Mouse (Mus musculus) kidney, embryonic 16.5 days (tissue): ENCODE measurements at regions not wholly inside any gene's neighbourhood (a gene's known extent, or its start where the extent isn't known, plus 50 kb on each side); places are given as distances from the start of the nearest gene placed in this dataset.
A peak's percentile ranks its signal among the peaks of the same experiment; 100 is the strongest.

Source experiments
- ATAC-seq: fragments of 200-750 bp; cut with Nextera tagmentation; 2 replicates; pipeline ENCODE4 v1.8.0; 2017; ENCODE audit warnings: moderate TSS enrichment; ENCODE audit not compliant: low FRiP score, low TSS enrichment
- H3K27ac ChIP-seq: fragments of 300-500 bp; sonication (generic); 2 replicates; pipeline ENCODE4 v1.5.1; 2014; ENCODE audit warnings: low read length
- H3K27me3 ChIP-seq: fragments of 300-500 bp; sonication (generic); 2 replicates; pipeline ENCODE4 v1.6.1; 2014; ENCODE audit warnings: low read length, control low read depth, mixed read lengths; ENCODE audit not compliant: insufficient read depth
- H3K36me3 ChIP-seq: fragments of 300-500 bp; sonication (generic); 2 replicates; pipeline ENCODE4 v1.6.1; 2014; ENCODE audit warnings: low read length, control low read depth, mixed read lengths; ENCODE audit not compliant: insufficient read depth
- H3K4me1 ChIP-seq: fragments of 300-500 bp; sonication (generic); 2 replicates; pipeline ENCODE4 v1.6.1; 2014; ENCODE audit warnings: low read length, control low read depth, mixed read lengths; ENCODE audit not compliant: insufficient read depth
- H3K4me2 ChIP-seq: fragments of 300-500 bp; sonication (generic); replicated peaks from 2 replicates; pipeline ENCODE4 v1.6.1; 2014; ENCODE audit warnings: low read depth, low read length
- H3K4me3 ChIP-seq: fragments of 300-500 bp; sonication (generic); 2 replicates; pipeline ENCODE4 v1.5.1; 2014; ENCODE audit warnings: mild to moderate bottlenecking, low read length
- H3K9ac ChIP-seq: fragments of 300-500 bp; sonication (generic); replicated peaks from 2 replicates; pipeline ENCODE4 v1.6.1; 2014; ENCODE audit warnings: low read length
- H3K9me3 ChIP-seq: fragments of 300-500 bp; sonication (generic); 2 replicates; pipeline ENCODE4 v1.6.1; 2016; ENCODE audit warnings: low read length, control low read depth
- WGBS: fragments of 180-500 bp; shearing (Covaris S2); extraction: QIAGEN DNeasy Blood & Tissue Kit; methylation state at CpG from one replicate; pipeline ENCODE4 v1.1.7; 2014; 5-methylcytosine and 5-hydroxymethylcytosine counted together

DNA sequence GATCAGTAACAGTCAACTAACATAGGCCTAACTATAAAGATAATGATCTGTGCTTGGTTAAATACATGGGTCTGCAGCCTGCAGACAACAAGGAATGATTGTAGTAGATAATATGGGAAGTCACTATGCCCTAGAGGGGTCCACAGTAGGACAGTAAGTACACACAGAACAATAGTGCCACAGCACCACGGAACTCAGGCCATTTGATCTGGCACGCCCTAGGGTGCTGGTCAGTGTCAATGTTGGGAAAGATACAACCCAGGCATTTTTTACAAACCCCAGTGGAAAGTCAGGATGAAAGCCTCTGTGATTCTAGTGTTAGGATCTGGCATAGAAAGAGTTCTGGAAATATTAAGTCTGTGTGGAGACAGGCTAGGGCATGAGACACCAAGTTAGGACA, 144.4 kb downstream of the Adamts15 start:
- Histone ChIP-seq H3K27ac (no peak overlapping the region), H3K4me1 (0 out of 2 replicates have a peak, but pooled peaks cover 4% of the 10 kb centered on the region), H3K9ac (no peak overlapping the region), H3K36me3 (no peaks in the 10 kb centered on the region), H3K4me2 (no peak overlapping the region), H3K4me3 (no peak overlapping the region), H3K27me3 (no peaks in the 10 kb centered on the region), H3K9me3 (peaks cover 9% of the 10 kb centered on the region; the same call in 1 of the 2 replicates)
- WGBS, result 89% methylated on average over 2 of the region's 2 CpGs
- ATAC-seq, result no peak

DNA sequence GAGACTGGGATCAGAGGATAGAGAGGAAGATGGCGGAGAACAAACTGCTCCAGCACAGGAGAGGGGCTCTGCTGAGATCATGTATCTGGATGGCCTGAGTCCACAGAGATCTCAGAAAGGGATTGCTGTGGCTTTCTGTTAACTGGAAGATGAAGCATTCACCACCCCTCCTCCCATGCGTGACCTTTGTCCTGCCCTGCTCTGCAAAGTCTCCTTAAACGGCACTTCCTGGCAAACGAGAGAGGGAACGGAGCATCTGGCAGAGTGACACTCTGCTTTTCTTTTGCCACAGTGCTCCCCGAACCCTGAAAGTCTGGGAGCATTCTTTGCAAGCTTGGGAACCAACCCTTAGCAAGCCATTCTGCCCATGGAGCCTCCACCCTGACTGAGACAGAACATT, 147.1 kb downstream of the Adamts15 start:
- Histone ChIP-seq H3K36me3 (no peaks in the 10 kb centered on the region), H3K4me1 (peaks cover 5% of the 10 kb centered on the region; the same call in 1 of the 2 replicates), H3K4me2 (no peak overlapping the region), H3K27me3 (no peaks in the 10 kb centered on the region), H3K9me3 (peaks cover 9% of the 10 kb centered on the region; the same call in 1 of the 2 replicates), H3K27ac (no peak overlapping the region), H3K9ac (no peak overlapping the region), H3K4me3 (no peak overlapping the region)
- no peak for ATAC-seq
- WGBS, result 44% methylated on average over 6 of the region's 6 CpGs

DNA sequence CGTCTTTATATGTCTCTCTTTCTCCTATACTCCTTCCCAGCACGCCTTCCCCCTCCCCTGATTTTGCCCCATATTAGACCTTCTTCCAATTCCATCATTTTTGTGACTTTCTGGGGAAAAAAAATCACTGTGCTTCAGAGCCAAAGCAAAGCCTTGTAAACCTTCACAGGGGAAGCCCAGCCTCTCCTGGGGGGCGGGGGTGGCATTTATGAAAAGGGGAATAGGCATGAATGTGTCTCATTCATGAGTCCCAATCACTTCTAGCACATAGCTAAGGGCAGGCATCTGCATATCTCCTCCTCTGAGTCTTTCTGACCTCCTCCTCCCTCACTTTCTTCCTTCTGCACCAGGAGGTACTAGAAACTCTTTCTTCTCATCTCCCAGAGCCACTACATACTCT, 149.8 kb downstream of the Adamts15 start:
- no peak overlapping the region for H3K9ac ChIP-seq
- no peaks in the 10 kb centered on the region for H3K27me3 ChIP-seq
- H3K27ac ChIP-seq, result no peak overlapping the region
- H3K36me3 ChIP-seq, result no peaks in the 10 kb centered on the region
- ATAC-seq, result no peak
- H3K4me2 ChIP-seq, result no peak overlapping the region
- peaks cover 9% of the 10 kb centered on the region; the same call in 1 of the 2 replicates for H3K9me3 ChIP-seq
- H3K4me3 ChIP-seq, result no peak overlapping the region
- WGBS, result 69% methylated on average over 3 of the region's 3 CpGs
- H3K4me1 ChIP-seq, result peaks cover 12% of the 10 kb centered on the region; the same call in 1 of the 2 replicates

DNA sequence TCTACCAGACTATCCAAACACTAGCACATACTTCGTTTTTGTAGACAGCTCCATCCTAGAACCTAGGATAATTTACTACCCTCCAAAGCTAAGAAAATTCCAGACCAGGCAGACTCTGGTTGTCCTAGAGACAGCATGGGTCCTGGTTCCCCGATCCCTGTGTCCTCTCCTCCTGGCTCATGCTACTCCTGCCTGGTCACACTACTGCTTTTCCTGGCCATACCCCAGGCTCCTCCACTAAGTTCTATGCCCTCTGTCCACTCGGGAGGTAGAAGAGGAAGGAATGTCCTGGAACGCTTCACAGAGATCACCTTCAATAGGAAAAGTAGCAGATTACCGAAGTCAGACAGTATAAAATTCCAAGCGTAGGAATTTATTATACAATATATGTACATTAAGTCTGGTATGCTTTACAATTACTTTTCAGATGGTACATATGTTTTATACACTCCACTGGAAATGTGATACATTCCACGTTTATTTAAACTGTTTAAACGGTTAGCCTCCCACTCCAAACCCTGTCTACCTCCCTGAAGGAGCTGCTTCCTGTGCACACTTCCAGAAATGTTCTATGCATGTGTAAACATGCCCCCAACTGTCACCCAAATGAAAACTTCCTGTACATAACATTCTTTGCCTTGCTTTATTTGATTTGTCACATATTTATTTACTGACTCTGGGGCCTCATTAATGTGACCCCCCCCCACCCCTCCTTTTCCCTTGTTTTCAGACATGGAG, 151.6 kb downstream of the Adamts15 start:
- H3K27me3 ChIP-seq, result no peaks in the 10 kb centered on the region
- H3K9ac ChIP-seq, result no peak overlapping the region
- peaks cover 12% of the 10 kb centered on the region; the same call in 1 of the 2 replicates for H3K4me1 ChIP-seq
- no peak overlapping the region for H3K4me2 ChIP-seq
- ATAC-seq, result no peak
- peaks cover 9% of the 10 kb centered on the region; the same call in 1 of the 2 replicates for H3K9me3 ChIP-seq
- no peak overlapping the region for H3K27ac ChIP-seq
- 46% methylated on average over 8 of the region's 8 CpGs for WGBS
- H3K4me3 ChIP-seq, result no peak overlapping the region
- H3K36me3 ChIP-seq, result no peaks in the 10 kb centered on the region

DNA sequence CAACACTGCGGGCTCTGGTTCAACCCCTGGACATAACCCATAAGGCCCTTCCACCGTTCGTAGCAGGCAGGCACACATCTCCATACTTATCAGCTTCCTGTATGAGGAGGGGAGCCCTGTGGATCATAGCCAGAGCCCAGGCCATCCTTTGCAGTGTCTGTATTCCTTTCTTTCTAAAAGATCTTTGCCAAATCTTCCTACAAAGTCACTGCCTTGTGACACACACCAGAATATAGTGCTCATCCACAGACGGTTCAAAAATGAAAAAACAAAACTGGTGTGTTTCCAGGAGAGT, 152.9 kb downstream of the Adamts15 start:
- ATAC-seq, result no peak
- Histone ChIP-seq H3K9me3 (peaks cover 9% of the 10 kb centered on the region; the same call in 1 of the 2 replicates), H3K27me3 (no peaks in the 10 kb centered on the region), H3K4me1 (peaks cover 8% of the 10 kb centered on the region; the same call in 1 of the 2 replicates), H3K4me2 (no peak overlapping the region), H3K4me3 (no peak overlapping the region), H3K9ac (no peak overlapping the region), H3K27ac (no peak overlapping the region), H3K36me3 (no peaks in the 10 kb centered on the region)
- WGBS, result 54% methylated on average over 4 of the region's 4 CpGs

DNA sequence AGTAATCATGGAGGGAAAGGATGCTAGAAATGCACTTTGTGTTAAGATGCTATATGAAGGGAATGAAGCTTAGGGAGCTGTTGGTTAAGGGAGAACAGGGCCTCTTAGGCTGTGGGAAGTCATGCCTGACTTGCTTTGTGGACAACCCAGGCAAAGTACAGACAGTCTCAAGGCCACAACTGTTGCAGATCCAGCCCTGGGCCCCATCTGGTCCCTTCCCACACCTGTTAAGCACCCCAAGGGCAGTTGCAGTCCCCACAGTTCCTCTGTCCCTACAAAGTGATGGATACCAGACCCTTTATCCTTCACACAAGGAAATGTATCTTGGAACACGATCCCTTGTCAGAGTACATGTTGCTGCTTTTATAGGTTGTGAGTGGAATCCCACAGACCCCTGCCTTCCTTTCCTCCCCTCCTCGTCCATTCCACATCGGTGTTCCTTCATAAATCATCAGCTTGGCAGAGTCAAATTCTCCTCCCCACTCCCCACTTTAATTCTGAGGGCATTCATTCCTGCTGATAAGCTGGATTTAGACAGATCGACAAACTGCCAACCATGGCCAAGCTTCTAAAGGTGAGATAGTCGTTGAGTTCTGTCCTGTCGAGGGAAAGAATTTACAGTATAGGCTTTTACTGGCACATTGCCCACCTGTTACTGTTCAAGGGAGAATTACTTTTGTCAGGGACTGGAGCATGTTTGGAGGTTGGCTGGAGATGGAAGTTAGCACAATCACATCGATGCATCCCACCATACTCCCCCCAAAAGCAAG, 153.4 kb downstream of the Adamts15 start:
- WGBS, result 33% methylated on average over 7 of the region's 7 CpGs

DNA sequence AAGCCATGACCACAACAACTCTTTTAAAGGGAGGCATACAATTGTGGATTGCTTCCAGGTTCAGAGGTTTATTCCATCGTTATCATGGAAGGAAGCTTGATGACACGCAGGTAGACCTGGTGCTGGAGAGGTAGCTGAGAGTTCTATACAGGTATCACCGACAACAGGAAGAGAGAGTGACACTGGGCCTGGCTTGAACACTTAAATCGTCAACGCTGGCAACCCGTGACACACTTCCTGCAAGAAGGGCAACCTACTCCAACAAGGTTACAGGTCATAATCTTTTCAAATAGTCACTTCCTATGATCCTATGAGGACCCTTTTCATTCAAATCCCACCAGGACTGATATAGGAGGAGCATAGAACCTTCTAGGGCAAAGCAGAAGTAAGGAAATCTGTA, 155.6 kb downstream of the Adamts15 start:
- 94% methylated on average over 6 of the region's 6 CpGs for WGBS
- no peaks in the 10 kb centered on the region for H3K36me3 ChIP-seq
- no peaks in the 10 kb centered on the region for H3K27me3 ChIP-seq
- no peak overlapping the region for H3K27ac ChIP-seq
- H3K4me3 ChIP-seq, result no peak overlapping the region
- H3K4me1 ChIP-seq, result peaks cover 8% of the 10 kb centered on the region; the same call in 1 of the 2 replicates
- H3K9me3 ChIP-seq, result peaks cover 4% of the 10 kb centered on the region
- no peak for ATAC-seq
- H3K4me2 ChIP-seq, result no peak overlapping the region
- H3K9ac ChIP-seq, result no peak overlapping the region

More for the DNA sequence above, 153.4 kb downstream of the Adamts15 start:
- H3K9me3 ChIP-seq, result peaks cover 9% of the 10 kb centered on the region; the same call in 1 of the 2 replicates
- H3K36me3 ChIP-seq, result no peaks in the 10 kb centered on the region
- H3K4me3 ChIP-seq, result no peak overlapping the region
- H3K4me2 ChIP-seq, result no peak overlapping the region
- no peaks in the 10 kb centered on the region for H3K27me3 ChIP-seq
- peaks cover 8% of the 10 kb centered on the region; the same call in 1 of the 2 replicates for H3K4me1 ChIP-seq
- no peak overlapping the region for H3K27ac ChIP-seq
- H3K9ac ChIP-seq, result no peak overlapping the region
- ATAC-seq, result no peak

DNA sequence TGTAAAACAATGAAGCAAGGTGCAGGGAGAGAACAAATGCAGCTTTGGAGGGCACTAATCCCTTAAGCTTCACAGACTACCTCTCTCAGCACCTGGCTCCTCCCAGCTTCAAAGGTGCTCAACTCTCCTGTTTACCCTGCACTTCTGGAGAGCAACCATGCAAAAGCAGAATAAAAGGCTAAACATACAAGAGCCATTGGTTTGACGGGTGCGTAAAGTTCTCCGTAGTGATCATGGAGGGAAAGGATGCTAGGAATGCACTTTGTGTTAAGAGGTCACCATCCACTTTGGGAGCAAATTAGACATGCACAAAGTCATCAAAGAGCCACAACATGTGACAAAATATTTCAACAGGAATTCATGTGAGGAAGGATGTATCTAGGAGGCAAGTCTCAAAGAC, 156.1 kb downstream of the Adamts15 start:
- Histone ChIP-seq H3K4me3 (no peak overlapping the region), H3K9me3 (peaks cover 4% of the 10 kb centered on the region), H3K27ac (no peak overlapping the region), H3K27me3 (no peaks in the 10 kb centered on the region), H3K9ac (no peak overlapping the region), H3K36me3 (no peaks in the 10 kb centered on the region), H3K4me1 (peaks cover 8% of the 10 kb centered on the region; the same call in 1 of the 2 replicates), H3K4me2 (no peak overlapping the region)
- ATAC-seq, result no peak
- WGBS, result 79% methylated on average over 3 of the region's 3 CpGs

DNA sequence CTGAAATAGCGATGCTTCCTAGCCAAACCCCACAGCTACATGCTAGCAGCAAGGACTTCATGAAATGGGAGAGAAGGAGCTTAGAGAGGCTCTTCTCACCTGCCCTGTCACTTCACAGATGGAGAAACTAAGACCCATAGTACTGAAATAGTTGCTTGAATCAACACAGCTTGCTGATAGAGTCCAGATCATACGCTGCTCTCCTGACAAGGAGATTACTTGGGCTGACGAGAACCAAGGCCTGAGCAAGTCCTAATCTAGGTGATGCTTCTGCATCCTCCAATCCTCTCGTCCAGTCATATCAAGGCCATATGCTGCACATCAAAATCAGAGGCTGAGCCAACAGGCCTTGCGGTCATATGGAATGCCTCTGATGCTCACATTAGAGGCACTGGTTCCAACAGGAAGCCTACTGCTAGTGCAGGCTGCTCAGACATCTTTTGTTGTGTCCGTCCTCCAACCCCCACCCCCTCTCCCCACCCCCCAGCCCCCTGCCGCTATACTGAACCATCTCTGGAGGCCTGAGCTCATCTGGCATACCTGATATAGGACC, 157.2 kb downstream of the Adamts15 start:
- H3K4me2 ChIP-seq, result no peak overlapping the region
- no peaks in the 10 kb centered on the region for H3K36me3 ChIP-seq
- no peaks in the 10 kb centered on the region for H3K27me3 ChIP-seq
- ATAC-seq, result peak; percentile 42; the same call in 1 of the 2 replicates
- no peak overlapping the region for H3K27ac ChIP-seq
- WGBS, result 74% methylated on average over 7 of the region's 7 CpGs
- no peak overlapping the region for H3K9ac ChIP-seq
- peaks cover 4% of the 10 kb centered on the region for H3K9me3 ChIP-seq
- H3K4me1 ChIP-seq, result peaks cover 6% of the 10 kb centered on the region; the same call in 1 of the 2 replicates
- H3K4me3 ChIP-seq, result no peak overlapping the region
